Mouse (Mus musculus): Measurements from ENCODE around the gene Cyba. TPM values are rescaled to one million over a fixed set of nuclear protein-coding genes. Genes with fewer than 3 reads are reported as not detected.

Gene Cyba
- total and polyA plus RNA-seq, 3 experiments = 450 to 1,119 (median 848) TPM

GRCm38 (mm10) chr8:122431694-122432442 lies 862 bp downstream of the Cyba start:
- peak; percentile 45 for DNase-seq (ENCODE audit: extremely low read depth)
- Histone ChIP-seq H3K4me1 (ENCODE audit: control insufficient read depth in 1 of 2, insufficient read depth in 2 of 2) (peaks cover 33 to 52% of the 10 kb centered on the region in 2 experiments), H3K9ac (ENCODE audit: insufficient read depth, low read depth) (peak overlapping the region; percentile 93), H3K79me2 (replicated peaks; ENCODE audit: control insufficient read depth, extremely low read depth, insufficient read depth, poor library complexity, severe bottlenecking) (peaks cover 44% of the 10 kb centered on the region), H3K4me2 (ENCODE audit: insufficient read depth, low read depth, poor library complexity, severe bottlenecking) (peak overlapping the region; percentile 92), H3K4me3 (replicated peaks in 1 of 3; ENCODE audit: low read depth in 2 of 3, low read length in 2 of 3, poor library complexity in 1 of 3) (peak overlapping the region; percentile 83 to 86 (median 85)), H3K27me3 (replicated peaks) (no peaks in the 10 kb centered on the region), H3K27ac (ENCODE audit: insufficient read depth, low read depth) (peak overlapping the region; percentile 98), H3K9me3 (replicated peaks; ENCODE audit: low read length) (peaks cover 7% of the 10 kb centered on the region), H3K36me3 (replicated peaks in 1 of 2; ENCODE audit: control insufficient read depth in 1 of 2, insufficient read depth in 1 of 2, low read length in 1 of 2) (peaks cover 29 to 63% of the 10 kb centered on the region in 2 experiments)
- dilution Hi-C loops (cut with MboI; ENCODE audit: extremely low pct_ligation_motif_present, extremely low pct_unique_long_range_greater_than_20kb, low sequenced_read_pairs) (no loop called here), in situ Hi-C loops (cut with MboI; ENCODE audit: low pct_ligation_motif_present, low pct_unique_long_range_greater_than_20kb, low sequenced_read_pairs) (loop anchor here (25.0 kb wide), 1 partner anchor 845 kb away; the partner anchor contains the start of genes Fbxo31 and Map1lc3b)
- peak; percentile 66 for TF ChIP-seq CHD2 (IDR thresholded peaks at IDR 0.05; ENCODE audit: low read length)
- no peak for TF ChIP-seq PAX5 (IDR thresholded peaks at IDR 0.05; ENCODE audit: low read length)
- no peak for TF ChIP-seq ETS1 (conservative IDR thresholded peaks at IDR 0.05; ENCODE audit: low read depth, low read length)
- TF ChIP-seq TCF12 (IDR thresholded peaks at IDR 0.05; ENCODE audit: low read depth, low read length) = peak; percentile 52
- peak; percentile 32; the same call in 1 of the 2 replicates for TF ChIP-seq SIN3A (IDR thresholded peaks at IDR 0.05; ENCODE audit: low read length)
- 0 out of 2 replicates have a peak, but pooled peaks have one; percentile 52 for TF ChIP-seq MYC (IDR thresholded peaks at IDR 0.05; ENCODE audit: low read depth, low read length)
- TF ChIP-seq MEF2A (IDR thresholded peaks at IDR 0.05; ENCODE audit: borderline replicate concordance, low read depth, low read length) = peak; percentile 12; the same call in 1 of the 2 replicates
- no peak for TF ChIP-seq MAFK (IDR thresholded peaks at IDR 0.05; ENCODE audit: insufficient replicate concordance, low read length)

- peaks cover 30 to 63% of the 10 kb centered on the region in 2 experiments for H3K36me3 ChIP-seq (replicated peaks in 1 of 2; ENCODE audit: control insufficient read depth in 1 of 2, insufficient read depth in 1 of 2, low read length in 1 of 2)
- peaks cover 44% of the 10 kb centered on the region for H3K79me2 ChIP-seq (replicated peaks; ENCODE audit: control insufficient read depth, extremely low read depth, insufficient read depth, poor library complexity, severe bottlenecking)
- H3K4me2 ChIP-seq (ENCODE audit: insufficient read depth, low read depth, poor library complexity, severe bottlenecking) = peak overlapping the region; percentile 92
- H3K9me3 ChIP-seq (replicated peaks; ENCODE audit: low read length) = peaks cover 3% of the 10 kb centered on the region
- in situ Hi-C loops (cut with MboI; ENCODE audit: low pct_ligation_motif_present, low pct_unique_long_range_greater_than_20kb, low sequenced_read_pairs) (loop anchor here (25.0 kb wide), 1 partner anchor 843 kb away; the partner anchor contains the start of genes Fbxo31 and Map1lc3b), dilution Hi-C loops (cut with MboI; ENCODE audit: extremely low pct_ligation_motif_present, extremely low pct_unique_long_range_greater_than_20kb, low sequenced_read_pairs) (no loop called here)
- peak overlapping the region; percentile 98 for H3K27ac ChIP-seq (ENCODE audit: insufficient read depth, low read depth)
- H3K4me1 ChIP-seq (ENCODE audit: control insufficient read depth in 1 of 2, insufficient read depth in 2 of 2) = peaks cover 41 to 56% of the 10 kb centered on the region in 2 experiments
- peak overlapping the region; percentile 12 to 85 (median 48) for H3K4me3 ChIP-seq (replicated peaks in 1 of 3; ENCODE audit: low read depth in 2 of 3, low read length in 2 of 3, poor library complexity in 1 of 3)
- DNase-seq (ENCODE audit: extremely low read depth) = peak; percentile 22
- H3K9ac ChIP-seq (ENCODE audit: insufficient read depth, low read depth) = peak overlapping the region; percentile 93
- H3K27me3 ChIP-seq (replicated peaks) = no peaks in the 10 kb centered on the region
- TF ChIP-seq JUND (conservative IDR thresholded peaks at IDR 0.05; ENCODE audit: low read depth, low read length) (no peak), MAZ (IDR thresholded peaks at IDR 0.05; ENCODE audit: low read depth, low read length) (0 out of 2 replicates have a peak, but pooled peaks have one; percentile 5), HCFC1 (IDR thresholded peaks at IDR 0.05; ENCODE audit: low read depth, low read length) (no peak; the same call in 1 of the 2 replicates), MYC (IDR thresholded peaks at IDR 0.05; ENCODE audit: low read depth, low read length) (no peak), SMC3 (IDR thresholded peaks at IDR 0.05; ENCODE audit: low read depth, low read length) (no peak)
Measured at GRCm38 (mm10) chr8:122430646-122431045, 2.1 kb downstream of the Cyba start.

Measured in CH12.LX (cell line).